22 mouse cellular contexts compared by ENCODE assay signal in genomic region chr3:115649338-115650117, GRCm38 (mm10).
DNase-seq lines count a peak whose midpoint lies in the region; ATAC-seq and TF ChIP-seq lines count a peak whose summit lies in the region.
"Had no signal": no experiment of that assay in that cellular context is flagged by ENCODE, and none has a peak within 500 bp of the region (broad histone marks: within the 10 kb centered on the region; RNA-seq: fewer than 3 reads in every experiment).

No protein-coding gene starts in this region.

- WGBS in kidney, embryonic 14.5 days = 61% methylated on average over 3 of the region's 3 CpGs
- WGBS in embryonic facial prominence, embryonic 14.5 days = 26% methylated on average over 3 of the region's 3 CpGs

- H3K4me2 ChIP-seq in kidney, embryonic 14.5 days (replicated peaks; ENCODE audit: low read depth, low read length) = no peak overlapping the region
- no peak overlapping the region; the same call in 1 of the 2 replicates for H3K4me2 ChIP-seq in embryonic facial prominence, embryonic 14.5 days (ENCODE audit: low read depth, low read length)
- H3K4me2 ChIP-seq: forebrain, embryonic 12.5 days; hindbrain, embryonic 12.5 days; liver, embryonic 11.5 days; midbrain, embryonic 11.5 days; neural tube, embryonic 12.5 days had no signal

- H3K4me1 ChIP-seq in kidney, embryonic 14.5 days (ENCODE audit: control insufficient read depth, insufficient read depth, low read length) = no peaks in the 10 kb centered on the region
- H3K4me1 ChIP-seq in embryonic facial prominence, embryonic 14.5 days (ENCODE audit: control insufficient read depth, insufficient read depth, low read length) = peaks cover 9% of the 10 kb centered on the region
- H3K4me1 ChIP-seq: forebrain, embryonic 12.5 days; hindbrain, embryonic 12.5 days; neural tube, embryonic 12.5 days had no signal

- no peak overlapping the region for H3K9ac ChIP-seq in kidney, embryonic 14.5 days (ENCODE audit: low read depth, low read length)
- H3K9ac ChIP-seq in embryonic facial prominence, embryonic 14.5 days (ENCODE audit: low read depth, low read length) = no peak overlapping the region
- H3K9ac ChIP-seq: forebrain, embryonic 12.5 days; hindbrain, embryonic 12.5 days; neural tube, embryonic 12.5 days had no signal

- no peak overlapping the region for H3K4me3 ChIP-seq in kidney, embryonic 14.5 days (ENCODE audit: low read length)
- no peak overlapping the region for H3K4me3 ChIP-seq in embryonic facial prominence, embryonic 14.5 days (ENCODE audit: low read depth, low read length)
- H3K4me3 ChIP-seq in layer of hippocampus, adult 2 months = no peak overlapping the region
- H3K4me3 ChIP-seq: forebrain, embryonic 12.5 days; hindbrain, embryonic 12.5 days; neural tube, embryonic 12.5 days had no signal

- DNase-seq in kidney, postnatal 14 days = peak; percentile 7
- DNase-seq in 416B (ENCODE audit: low read depth) = peak; percentile 44
- DNase-seq in embryonic facial prominence, embryonic 14.5 days (ENCODE audit: low spot score) = peak; percentile 65
- DNase-seq in lung, postnatal 36 days = peak; percentile 22
- no peak for DNase-seq in layer of hippocampus, adult 2 months (ENCODE audit: low spot score in 2 of 2)
- DNase-seq in thymus, postnatal 25 days = no peak
- DNase-seq: adrenal gland, postnatal 14 days; cerebellum, postnatal 14 days; gastrocnemius, postnatal 10 days; kidney, adult 2 months; kidney, postnatal 4 days; right cerebral cortex, adult 18-20 months had no signal

- H3K27me3 ChIP-seq in kidney, embryonic 14.5 days (ENCODE audit: control insufficient read depth, insufficient read depth, low read length) = no peaks in the 10 kb centered on the region
- H3K27me3 ChIP-seq in embryonic facial prominence, embryonic 14.5 days (replicated peaks; ENCODE audit: control insufficient read depth, insufficient read depth, low read length) = no peaks in the 10 kb centered on the region
- H3K27me3 ChIP-seq: forebrain, embryonic 12.5 days; hindbrain, embryonic 12.5 days; neural tube, embryonic 12.5 days had no signal

- no peak for TF ChIP-seq CTCF in layer of hippocampus, adult 2 months (conservative IDR thresholded peaks at IDR 0.05)

- no peak overlapping the region for H3K27ac ChIP-seq in kidney, embryonic 14.5 days (ENCODE audit: low read depth, low read length)
- H3K27ac ChIP-seq in embryonic facial prominence, embryonic 14.5 days (replicated peaks; ENCODE audit: low read depth, low read length) = 0 out of 2 replicates have a peak overlapping the region, but pooled peaks have one; percentile 8
- H3K27ac ChIP-seq in layer of hippocampus, adult 2 months = no peak overlapping the region
- H3K27ac ChIP-seq: forebrain, embryonic 12.5 days; hindbrain, embryonic 12.5 days; macrophage; neural tube, embryonic 12.5 days; stomach, postnatal 0 days had no signal

- ATAC-seq in kidney, embryonic 14.5 days (ENCODE audit: low FRiP score, low TSS enrichment) = no peak
- ATAC-seq in embryonic facial prominence, embryonic 14.5 days (ENCODE audit: low read depth) = peak; percentile 70
- ATAC-seq: inflammation-experienced regulatory T-cells, adult 6 months; Patski had no signal

- no peaks in the 10 kb centered on the region for H3K36me3 ChIP-seq in kidney, embryonic 14.5 days (ENCODE audit: control insufficient read depth, insufficient read depth, low read length)
- no peaks in the 10 kb centered on the region for H3K36me3 ChIP-seq in embryonic facial prominence, embryonic 14.5 days (ENCODE audit: control insufficient read depth, insufficient read depth, low read length)
- H3K36me3 ChIP-seq: forebrain, embryonic 12.5 days; hindbrain, embryonic 12.5 days; neural tube, embryonic 12.5 days had no signal

- H3K9me3 ChIP-seq in kidney, embryonic 14.5 days (ENCODE audit: control insufficient read depth, low read length) = no peaks in the 10 kb centered on the region
- H3K9me3 ChIP-seq in embryonic facial prominence, embryonic 14.5 days (ENCODE audit: control insufficient read depth, low read length) = no peaks in the 10 kb centered on the region
- H3K9me3 ChIP-seq: forebrain, embryonic 12.5 days; hindbrain, embryonic 12.5 days; neural tube, embryonic 12.5 days had no signal

Comparison
In these comparisons a context has a peak if more than half of its experiments do, and no peak if none do; other contexts are left out.
1. DNase-seq: peak in kidney, postnatal 14 days (single experiment), 416B (single experiment), embryonic facial prominence, embryonic 14.5 days (single experiment) and lung, postnatal 36 days (single experiment); none in layer of hippocampus, adult 2 months (0 of 2) and thymus, postnatal 25 days (single experiment).